Mouse (Mus musculus) limb, embryonic 14.5 days (tissue): ENCODE measurements around the gene Taf13. TPM values are rescaled to one million over a fixed set of nuclear protein-coding genes. Genes with fewer than 3 reads are reported as not detected.
A peak's percentile ranks its signal among the peaks of the same experiment; 100 is the strongest.
"Not testable (repeated sequence)": the region's sequence is repeated elsewhere in the genome, so short reads cannot be mapped to it uniquely, and the experiment has no call there.

Experiments
- ATAC-seq: fragments of 200-750 bp; cut with Nextera tagmentation; 2 replicates; pipeline ENCODE4 v1.8.0; 2017; ENCODE audit warnings: low read depth, moderate number of reproducible peaks, moderate TSS enrichment; ENCODE audit not compliant: low FRiP score
- DNase-seq: peaks from one replicate; pipeline ENCODE4 v3.0.0-alpha.2; 2015; ENCODE audit warnings: low spot score
- H3K27ac ChIP-seq: fragments of 300-500 bp; sonication (generic); replicated peaks from 2 replicates; pipeline ENCODE4 v1.5.1; 2014; ENCODE audit warnings: low read depth, mild to moderate bottlenecking, low read length, moderate library complexity, mixed read lengths
- H3K27me3 ChIP-seq: fragments of 300-500 bp; sonication (generic); 2 replicates; pipeline ENCODE4 v1.6.1; 2014; ENCODE audit warnings: low read length, mixed read lengths; ENCODE audit not compliant: control insufficient read depth, insufficient read depth
- H3K36me3 ChIP-seq: fragments of 300-500 bp; sonication (generic); 2 replicates; pipeline ENCODE4 v1.6.1; 2014; ENCODE audit warnings: mild to moderate bottlenecking, low read length, moderate library complexity, mixed read lengths; ENCODE audit not compliant: control insufficient read depth, insufficient read depth
- H3K4me1 ChIP-seq: fragments of 300-500 bp; sonication (generic); 2 replicates; pipeline ENCODE4 v1.6.1; 2014; ENCODE audit warnings: antibody characterized with exemption, low read length, mixed read lengths; ENCODE audit not compliant: control insufficient read depth, insufficient read depth
- H3K4me2 ChIP-seq: fragments of 300-500 bp; sonication (generic); replicated peaks from 2 replicates; pipeline ENCODE4 v1.6.1; 2014; ENCODE audit warnings: low read depth, mild to moderate bottlenecking, low read length, moderate library complexity; ENCODE audit not compliant: severe bottlenecking
- H3K4me3 ChIP-seq: fragments of 300-500 bp; sonication (generic); replicated peaks from 2 replicates; pipeline ENCODE4 v1.5.1; 2014; ENCODE audit warnings: low read length
- H3K9ac ChIP-seq: fragments of 300-500 bp; sonication (generic); 2 replicates; pipeline ENCODE4 v1.6.1; 2014; ENCODE audit warnings: mild to moderate bottlenecking, low read depth, low read length, moderate library complexity; ENCODE audit not compliant: severe bottlenecking
- H3K9me3 ChIP-seq: fragments of 300-500 bp; sonication (generic); 2 replicates; pipeline ENCODE4 v1.6.1; 2016; ENCODE audit warnings: low read length; ENCODE audit not compliant: control insufficient read depth
- POLR2A ChIP-seq: fragments of 200-500 bp; IDR thresholded peaks from 2 replicates; pipeline ENCODE4 v1.8.0; 2012; ENCODE audit warnings: inconsistent platforms, mild to moderate bottlenecking, moderate library complexity, borderline replicate concordance; ENCODE audit not compliant: insufficient read depth, insufficient read length; ENCODE audit errors: extremely low read depth
- WGBS: fragments of 180-500 bp; shearing (Covaris S2); extraction: QIAGEN DNeasy Blood & Tissue Kit; methylation state at CpG from one replicate; pipeline ENCODE4 v1.1.7; 2014; 5-methylcytosine and 5-hydroxymethylcytosine counted together
- polyA plus RNA-seq, 2 experiments: library from polyadenylated mRNA; depleted of rRNA in 1 of 2; stranded (reverse) in 1 of 2; unstranded in 1 of 2; fragments of >200 nt; fragmentation: Nextera tagmentation in 1 of 2; extraction: Ambion mirVana in 1 of 2; gene quantifications; 2 replicates each; pipeline versions ENCODE4 v1.2.1 to v1.2.3; 2012 to 2014

The Taf13 gene
- polyA plus RNA-seq, 2 experiments: 25.7 to 40.4 TPM

DNA sequence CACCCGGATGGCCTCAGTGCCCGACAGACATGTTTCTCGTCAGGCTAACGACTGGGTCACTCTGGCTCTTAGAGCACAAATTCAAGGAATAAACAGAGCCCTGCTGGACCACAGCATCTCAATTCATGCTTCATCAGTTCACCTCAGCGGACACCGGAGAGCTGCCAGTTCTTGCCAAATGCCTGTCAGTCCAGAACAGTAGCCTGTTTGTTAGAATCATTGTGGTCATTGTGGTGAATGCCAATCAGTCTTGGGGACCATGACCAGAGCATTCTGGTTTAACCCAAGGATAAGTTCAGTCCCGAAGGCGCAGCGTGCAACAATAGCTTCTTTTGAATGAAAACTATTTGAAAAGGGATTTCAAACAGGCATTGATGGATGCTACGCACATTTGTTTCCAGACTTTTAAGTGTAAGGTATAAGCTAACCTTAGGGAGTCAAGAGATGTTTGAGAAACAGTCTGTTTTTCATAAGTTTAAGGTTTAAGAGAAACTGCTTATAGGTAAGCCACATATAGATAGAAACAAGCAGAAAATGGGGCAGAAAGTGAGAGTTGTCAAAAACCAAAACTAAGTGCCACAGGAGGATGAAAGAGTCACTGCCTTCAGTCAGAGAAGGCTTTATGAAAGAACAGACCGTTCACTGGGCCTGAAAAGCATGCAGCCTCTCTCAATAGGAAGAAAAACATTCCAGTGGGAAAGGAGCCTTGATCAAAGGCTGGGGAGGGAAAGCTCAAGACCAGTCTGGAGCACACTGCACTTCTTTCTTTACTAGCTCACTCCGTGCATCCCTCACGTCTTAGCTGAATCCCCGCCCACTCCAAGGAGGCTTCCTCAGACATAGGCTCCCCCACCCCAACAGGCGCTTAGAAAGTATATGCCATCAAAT lies 3.3 kb upstream of the Taf13 start:
- Histone ChIP-seq H3K36me3 (no peaks in the 10 kb centered on the region), H3K9ac (no peak overlapping the region), H3K4me2 (no peak overlapping the region), H3K4me3 (no peak overlapping the region), H3K9me3 (no peaks in the 10 kb centered on the region), H3K27me3 (no peaks in the 10 kb centered on the region), H3K4me1 (peaks cover 7% of the 10 kb centered on the region), H3K27ac (0 out of 2 replicates have a peak overlapping the region, but pooled peaks have one; percentile 19)
- no peak for ATAC-seq
- WGBS: 58% methylated on average over 15 of the region's 15 CpGs
- TF ChIP-seq POLR2A: no peak
- DNase-seq: peak; percentile 16

DNA sequence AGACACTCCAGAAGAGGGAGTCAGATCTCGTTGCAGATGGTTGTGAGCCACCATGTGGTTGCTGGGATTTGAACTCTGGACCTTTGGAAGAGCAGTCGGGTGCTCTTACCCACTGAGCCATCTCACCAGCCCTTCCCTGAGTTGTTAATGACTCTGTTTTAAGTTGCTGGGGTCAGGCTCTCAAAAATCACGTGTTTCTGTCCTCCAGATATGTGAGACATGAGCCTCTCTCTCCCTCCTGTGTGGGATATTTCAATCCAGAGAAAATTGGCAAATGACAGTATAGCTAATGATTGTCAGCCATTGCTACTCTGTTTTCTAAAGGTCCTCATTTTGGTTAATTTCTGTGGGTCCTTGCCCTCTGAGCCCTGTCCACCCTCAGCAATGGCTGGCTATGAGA lies 1.9 kb upstream of the Taf13 start:
- H3K9ac ChIP-seq, ATAC-seq, H3K36me3 ChIP-seq, H3K4me1 ChIP-seq, H3K4me3 ChIP-seq, H3K27me3 ChIP-seq, H3K27ac ChIP-seq, H3K9me3 ChIP-seq, DNase-seq, H3K4me2 ChIP-seq: not testable (repeated sequence)
- WGBS: 62% methylated on average over 2 of the region's 3 CpGs

DNA sequence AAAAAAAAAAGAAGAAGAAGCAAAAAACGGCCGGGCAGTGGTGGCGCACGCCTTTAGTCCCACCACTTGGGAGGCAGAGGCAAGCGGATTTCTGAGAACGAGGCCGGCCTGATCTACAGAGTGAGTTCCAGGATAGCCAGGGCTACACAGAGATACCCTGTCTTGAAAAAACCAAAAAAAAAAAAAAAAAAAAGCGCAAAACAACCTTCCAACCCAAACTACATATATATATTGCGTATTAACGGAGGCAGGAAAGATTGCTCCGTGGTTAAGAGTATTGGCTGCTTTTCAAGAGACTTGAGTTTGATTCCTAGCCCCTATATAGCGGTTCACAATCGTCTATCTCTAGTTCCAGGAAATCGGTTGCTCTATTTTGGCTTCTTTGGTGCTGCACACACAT lies 685 bp upstream of the Taf13 start:
- Histone ChIP-seq H3K36me3 (no peaks in the 10 kb centered on the region), H3K4me1 (peaks cover 7% of the 10 kb centered on the region), H3K4me2 (peak overlapping the region; percentile 45; the same call in 1 of the 2 replicates), H3K27ac (0 out of 2 replicates have a peak overlapping the region, but pooled peaks have one; percentile 27), H3K9me3 (no peaks in the 10 kb centered on the region), H3K27me3 (no peaks in the 10 kb centered on the region), H3K9ac (no peak overlapping the region), H3K4me3 (peak overlapping the region; percentile 68)
- DNase-seq: no peak
- no peak for ATAC-seq
- 89% methylated on average over 14 of the region's 14 CpGs for WGBS
- no peak for TF ChIP-seq POLR2A

- H3K9ac ChIP-seq: peak overlapping the region; percentile 75
- no peak for TF ChIP-seq POLR2A
- peaks cover 7% of the 10 kb centered on the region for H3K4me1 ChIP-seq
- peak overlapping the region; percentile 67 for H3K4me2 ChIP-seq
- 41% methylated on average over 18 of the region's 18 CpGs for WGBS
- no peaks in the 10 kb centered on the region for H3K27me3 ChIP-seq
- H3K27ac ChIP-seq: no peak overlapping the region
- no peak for ATAC-seq
- no peaks in the 10 kb centered on the region for H3K36me3 ChIP-seq
- no peaks in the 10 kb centered on the region for H3K9me3 ChIP-seq
- no peak for DNase-seq
- H3K4me3 ChIP-seq: peak overlapping the region; percentile 68
Measured at GRCm38 (mm10) chr3:108572309-108573010, 962 bp downstream of the Taf13 start.

- Histone ChIP-seq H3K4me3 (no peak overlapping the region), H3K9me3 (no peaks in the 10 kb centered on the region), H3K4me2 (no peak overlapping the region), H3K9ac (no peak overlapping the region), H3K27ac (no peak overlapping the region), H3K36me3 (peaks cover 13% of the 10 kb centered on the region; the same call in 1 of the 2 replicates), H3K4me1 (peaks cover 7% of the 10 kb centered on the region), H3K27me3 (no peaks in the 10 kb centered on the region)
- DNase-seq (no peak), ATAC-seq (no peak)
- 85% methylated on average over 5 of the region's 5 CpGs for WGBS
- no peak for TF ChIP-seq POLR2A
Measured at GRCm38 (mm10) chr3:108574018-108574417, 2.5 kb downstream of the Taf13 start.
